Mouse (Mus musculus): ENCODE measurements around the gene Gabrr2.

Gabrr2 gene

GRCm38 (mm10) chr4:33062981-33063380 is at the start of gene Gabrr2:
TSS of gene Gabrr2 (plus strand) at chr4:33062999.
- no peak for DNase-seq (ENCODE audit: low read depth, low spot score)

- peak; percentile 77 for DNase-seq (ENCODE audit: low read depth, low spot score)
Observed at GRCm38 (mm10) chr4:33018361-33018999, 44.3 kb upstream of the Gabrr2 start.

GRCm38 (mm10) chr4:33024420-33024819 is 38.4 kb upstream of the Gabrr2 start:
- DNase-seq (ENCODE audit: low read depth, low spot score), result no peak

- no peak for DNase-seq (ENCODE audit: low read depth, low spot score)
Observed at GRCm38 (mm10) chr4:33029104-33029503, 33.7 kb upstream of the Gabrr2 start.

- peak; percentile 46 for DNase-seq (ENCODE audit: low read depth, low spot score)
Observed at GRCm38 (mm10) chr4:33030264-33031194, 32.3 kb upstream of the Gabrr2 start.

- peak; percentile 75 for DNase-seq (ENCODE audit: low read depth, low spot score)
Observed at GRCm38 (mm10) chr4:33031195-33031960, 31.4 kb upstream of the Gabrr2 start, which contains the start of gene Ube2j1. TSS of gene Ube2j1 (plus strand) at chr4:33031416.

DNA sequence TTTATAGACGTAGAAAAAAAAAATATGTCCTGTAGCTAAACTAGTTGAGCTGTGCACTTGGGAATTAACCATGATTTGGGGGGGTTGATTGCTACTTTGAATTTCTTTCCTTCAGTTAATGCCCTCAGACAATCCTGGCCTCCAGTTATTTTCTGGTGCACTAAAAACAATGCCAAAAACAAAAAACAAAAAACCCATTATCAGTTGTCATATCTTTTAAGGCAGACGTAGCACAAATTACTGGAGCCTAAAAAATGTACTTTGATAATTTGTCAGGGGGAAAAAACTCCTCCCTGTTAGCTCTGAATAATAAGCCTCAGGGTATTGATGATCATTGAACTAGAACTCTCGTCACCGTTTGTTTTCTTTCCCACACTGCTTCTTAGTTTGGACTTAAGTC is 30.8 kb upstream of the Gabrr2 start:
- DNase-seq (ENCODE audit: low read depth, low spot score), result no peak

- no peak for DNase-seq (ENCODE audit: low read depth, low spot score)
Observed at GRCm38 (mm10) chr4:33033515-33033914, 29.3 kb upstream of the Gabrr2 start.

- DNase-seq (ENCODE audit: low read depth, low spot score), result no peak
Observed at GRCm38 (mm10) chr4:33039826-33040225, 23.0 kb upstream of the Gabrr2 start.

DNA sequence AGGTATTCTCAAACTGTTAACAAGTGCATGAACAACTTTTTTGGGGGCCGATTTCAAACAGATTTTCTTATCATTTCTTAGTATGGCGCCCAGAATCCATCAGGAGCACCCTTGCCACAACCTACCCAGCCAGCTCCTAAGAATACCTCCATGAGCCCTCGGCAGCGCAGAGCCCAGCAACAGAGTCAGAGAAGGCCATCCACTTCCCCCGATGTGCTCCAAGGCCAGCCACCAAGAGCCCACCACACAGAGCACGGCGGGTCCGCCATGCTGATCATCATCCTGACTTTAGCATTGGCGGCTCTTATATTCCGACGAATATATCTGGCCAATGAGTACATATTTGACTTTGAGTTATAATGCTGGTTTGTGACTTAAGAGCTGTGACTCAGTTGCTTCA is 13.2 kb upstream of the Gabrr2 start:
- no peak for DNase-seq (ENCODE audit: low read depth, low spot score)

GRCm38 (mm10) chr4:33052055-33052454 is 10.7 kb upstream of the Gabrr2 start:
- DNase-seq (ENCODE audit: low read depth, low spot score), result no peak

- DNase-seq (ENCODE audit: low read depth, low spot score), result no peak
Observed at GRCm38 (mm10) chr4:33052650-33053049, 10.1 kb upstream of the Gabrr2 start.

DNA sequence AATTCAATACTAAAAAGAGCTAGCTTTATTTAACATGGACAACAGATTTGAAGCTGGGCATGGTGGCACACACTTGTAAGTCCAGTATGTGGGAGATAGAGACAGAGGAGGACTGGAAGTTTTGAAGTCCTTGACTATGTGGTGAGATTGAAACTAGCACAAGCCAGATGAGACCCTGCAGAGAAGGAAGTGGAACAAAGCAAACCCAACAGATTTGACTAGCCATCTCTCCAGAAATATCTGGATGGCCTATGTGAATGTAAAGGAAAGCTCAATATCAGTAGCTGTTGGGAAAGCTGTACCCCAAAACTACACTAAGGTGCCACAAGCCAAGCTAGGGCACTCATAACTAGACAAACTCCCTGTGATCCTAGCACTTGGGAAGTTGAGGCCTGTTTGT is 8.4 kb upstream of the Gabrr2 start:
- no peak for DNase-seq (ENCODE audit: low read depth, low spot score)

DNA sequence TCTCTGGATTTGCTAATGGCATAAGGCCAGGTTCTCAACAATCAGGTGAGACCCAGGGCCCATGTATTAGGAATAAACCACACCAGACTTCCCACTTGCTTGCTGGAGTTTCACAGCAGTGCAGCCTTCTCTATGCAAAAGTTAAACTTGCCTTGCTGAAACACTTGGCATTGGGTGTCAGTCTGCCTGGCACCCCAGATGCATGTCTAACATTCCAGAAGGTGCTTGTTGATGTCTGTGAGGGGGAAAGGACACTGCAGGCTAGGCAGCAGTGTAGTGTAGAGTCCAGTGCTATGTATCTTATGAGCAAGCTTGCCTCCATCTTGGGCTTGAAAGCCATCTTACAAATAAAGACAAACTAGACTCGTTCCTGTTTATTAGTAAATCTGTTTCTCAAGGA is 6.5 kb upstream of the Gabrr2 start:
- DNase-seq (ENCODE audit: low read depth, low spot score), result no peak

DNA sequence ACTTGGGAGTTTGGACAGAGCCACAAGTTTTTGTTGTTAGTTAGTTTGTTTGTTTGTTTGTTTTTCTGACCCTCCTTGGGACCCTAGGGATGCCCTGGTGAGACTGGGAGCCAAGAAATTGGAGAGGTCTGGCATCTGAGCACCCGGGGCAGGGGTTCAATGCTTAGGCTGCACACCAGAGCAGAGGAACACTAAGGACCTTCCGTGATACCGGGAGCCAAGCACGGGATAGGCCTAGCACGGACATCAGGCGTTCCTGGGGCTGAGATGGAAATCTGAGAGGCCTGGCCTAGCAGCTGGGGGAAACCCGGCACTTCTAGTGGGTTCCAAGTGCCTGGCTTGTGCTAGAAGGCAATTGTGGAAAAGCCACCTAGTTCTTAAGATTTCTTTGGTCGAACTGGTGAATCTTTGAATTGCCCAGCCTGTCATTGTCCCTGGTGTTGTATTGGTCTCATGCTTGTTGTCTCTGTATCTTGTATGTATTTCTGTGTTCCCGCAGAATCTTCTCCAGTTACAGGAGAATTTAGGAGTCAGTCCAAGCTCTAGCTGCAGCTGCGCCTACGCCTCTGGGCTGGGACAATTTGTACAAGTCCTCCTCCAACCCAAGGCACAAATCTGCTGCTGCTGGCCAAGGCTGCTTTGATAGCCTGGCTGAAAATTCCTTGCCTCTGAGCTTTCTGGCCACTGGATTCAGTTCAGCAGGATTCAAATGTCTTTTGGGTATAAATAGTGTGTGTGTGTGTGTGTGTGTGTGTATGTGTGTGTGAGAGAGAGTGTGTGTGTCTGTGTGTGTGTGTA is 4.7 kb upstream of the Gabrr2 start:
- DNase-seq (ENCODE audit: low read depth, low spot score), result no peak

DNA sequence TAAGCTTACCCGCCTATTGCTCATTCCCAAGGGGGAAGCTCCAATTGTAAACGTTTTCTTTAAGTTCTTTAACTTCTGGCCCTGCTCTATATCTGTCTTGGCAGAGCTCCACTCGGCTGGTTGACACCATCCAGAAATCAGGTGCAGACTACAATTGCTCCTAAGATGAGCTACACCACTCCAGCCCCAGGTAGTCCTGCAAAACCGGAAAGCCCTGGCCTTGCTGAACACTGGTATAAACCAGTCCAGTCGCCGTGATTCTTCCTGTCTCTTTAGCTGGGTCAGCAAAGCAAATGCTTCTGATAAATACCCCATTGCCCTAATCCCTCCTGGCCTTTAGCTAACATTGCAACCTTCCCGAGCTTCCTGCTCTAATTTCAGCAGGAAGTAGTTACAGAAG is 1.6 kb upstream of the Gabrr2 start:
- no peak for DNase-seq (ENCODE audit: low read depth, low spot score)

DNA sequence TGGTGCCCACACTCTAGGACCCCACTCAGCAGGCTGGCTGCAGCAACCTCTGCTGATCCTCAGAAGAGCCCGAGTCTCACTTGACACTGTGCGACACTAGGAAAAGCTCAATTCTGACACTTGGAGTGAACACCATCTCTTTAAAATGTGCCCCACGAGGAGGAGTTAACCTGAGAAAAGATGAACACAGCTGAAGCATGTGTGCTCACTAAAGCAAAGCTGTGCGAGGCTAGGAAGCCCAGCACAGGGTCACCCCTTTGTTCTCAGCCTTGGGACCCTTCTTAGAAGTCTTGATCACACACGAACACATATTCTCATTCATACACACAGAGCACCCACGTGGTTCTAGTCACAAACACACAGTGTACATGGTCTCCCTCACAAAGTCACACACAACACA is 2.2 kb downstream of the Gabrr2 start:
- no peak for DNase-seq (ENCODE audit: low read depth, low spot score)

- peak; percentile 19 for DNase-seq (ENCODE audit: low read depth, low spot score)
Observed at GRCm38 (mm10) chr4:33066223-33066960, 3.6 kb downstream of the Gabrr2 start.

DNA sequence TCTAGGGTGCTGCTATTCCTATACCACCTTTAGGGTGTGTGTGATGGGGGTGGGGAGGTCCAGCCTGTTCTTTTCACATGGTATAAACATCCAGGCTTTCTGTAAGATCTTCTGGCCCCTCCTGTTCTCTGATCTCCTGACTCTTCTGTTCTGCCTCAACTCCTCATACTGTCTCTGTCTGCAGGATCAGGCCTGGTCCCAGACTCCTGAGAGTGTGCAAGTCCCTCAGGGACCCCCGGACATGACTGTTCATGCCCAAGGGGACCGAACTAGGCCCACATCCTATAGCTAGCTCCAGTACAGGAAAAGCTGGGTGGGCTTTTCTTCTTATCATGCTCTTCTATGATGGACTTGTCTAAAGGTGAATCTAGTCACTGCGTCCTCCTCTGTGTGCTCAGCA is 4.5 kb downstream of the Gabrr2 start:
- DNase-seq (ENCODE audit: low read depth, low spot score), result no peak

DNA sequence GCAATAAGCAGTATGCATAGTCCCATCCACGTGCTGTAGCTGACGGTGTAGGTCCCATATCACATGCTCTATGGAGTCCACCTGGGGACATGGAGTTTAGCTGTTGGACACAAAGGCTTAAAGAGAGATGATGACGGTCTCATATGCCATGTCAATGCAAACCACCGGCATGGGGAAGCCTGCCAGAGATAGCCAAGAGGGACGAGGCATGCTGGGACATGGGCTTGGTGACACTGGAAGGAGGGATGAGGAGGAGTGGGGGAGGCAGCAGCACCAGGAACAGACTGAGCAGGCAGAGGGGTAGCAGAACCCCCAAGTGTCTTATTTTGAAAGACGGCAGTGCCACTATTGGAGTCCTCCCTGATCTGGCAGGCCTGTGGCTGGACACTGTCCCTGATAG is 5.0 kb downstream of the Gabrr2 start:
- no peak for DNase-seq (ENCODE audit: low read depth, low spot score)

GRCm38 (mm10) chr4:33068894-33069293 is 6.1 kb downstream of the Gabrr2 start:
- no peak for DNase-seq (ENCODE audit: low read depth, low spot score)
